Mouse (Mus musculus) forebrain, postnatal 0 days (tissue): ENCODE results near the gene Lancl1. TPM values are rescaled to one million over a fixed set of nuclear protein-coding genes. Genes with fewer than 3 reads are reported as not detected.

Experiments used
- ATAC-seq: fragments of 200-750 bp; cut with Nextera tagmentation; 2 replicates; pipeline ENCODE4 v1.8.0; 2017; ENCODE audit warnings: mild to moderate bottlenecking, moderate library complexity
- DNase-seq: peaks from one replicate; pipeline ENCODE4 v3.0.0-alpha.2; 2015
- H3K27ac ChIP-seq: fragments of 300-500 bp; sonication (generic); 2 replicates; pipeline ENCODE4 v1.5.1; 2014; ENCODE audit warnings: low read depth, mild to moderate bottlenecking, antibody characterized with exemption, low read length, moderate library complexity, mixed read lengths
- H3K27me3 ChIP-seq: fragments of 300-500 bp; sonication (generic); 2 replicates; pipeline ENCODE4 v1.6.1; 2014; ENCODE audit warnings: mild to moderate bottlenecking, low read length, mixed read lengths; ENCODE audit not compliant: insufficient read depth
- H3K36me3 ChIP-seq: fragments of 300-500 bp; sonication (generic); 2 replicates; pipeline ENCODE4 v1.6.1; 2014; ENCODE audit warnings: mild to moderate bottlenecking, moderate library complexity; ENCODE audit not compliant: insufficient read depth
- H3K4me1 ChIP-seq: fragments of 300-500 bp; sonication (generic); 2 replicates; pipeline ENCODE4 v1.6.1; 2014; ENCODE audit warnings: antibody characterized with exemption; ENCODE audit not compliant: insufficient read depth
- H3K4me2 ChIP-seq: fragments of 300-500 bp; sonication (generic); 2 replicates; pipeline ENCODE4 v1.6.1; 2014; ENCODE audit warnings: low read depth, mild to moderate bottlenecking, moderate library complexity
- H3K4me3 ChIP-seq: fragments of 300-500 bp; sonication (generic); 2 replicates; pipeline ENCODE4 v1.5.1; 2014; ENCODE audit warnings: low read depth, low read length, mixed read lengths
- H3K9ac ChIP-seq: fragments of 300-500 bp; sonication (generic); 2 replicates; pipeline ENCODE4 v1.6.1; 2014; ENCODE audit warnings: mild to moderate bottlenecking
- H3K9me3 ChIP-seq: fragments of 300-500 bp; sonication (generic); 2 replicates; pipeline ENCODE4 v1.6.1; 2016; ENCODE audit warnings: low read length
- CTCF ChIP-seq: sonication (generic); IDR thresholded peaks from 2 replicates; pipeline ENCODE4 v1.5.1; 2016; ENCODE audit warnings: antibody characterized with exemption, control low read depth, low read depth
- WGBS: fragments of 180-500 bp; shearing (Covaris S2); extraction: QIAGEN DNeasy Blood & Tissue Kit; methylation state at CpG from one replicate; pipeline ENCODE4 v1.1.7; 2014; 5-methylcytosine and 5-hydroxymethylcytosine counted together
- polyA plus RNA-seq: library from polyadenylated mRNA; unstranded; fragments of >200 nt; fragmentation: Nextera tagmentation; extraction: Ambion mirVana; gene quantifications from 2 replicates; pipeline ENCODE4 v1.2.1, GENCODE M21; 2015
- total RNA-seq: library from RNA; depleted of rRNA; stranded (reverse); fragments of >200 nt; gene quantifications from 2 replicates; pipeline ENCODE4 v1.2.3, GENCODE M21; 2014; rRNA removed

Gene Lancl1
- total and polyA plus RNA-seq, 2 experiments from 2014 or later, result 160 to 219 TPM

GRCm38 (mm10) chr1:66985129-66985698 is 53.5 kb downstream of the Lancl1 start:
- no peak overlapping the region for H3K4me2 ChIP-seq
- 77% methylated on average over 7 of the region's 7 CpGs for WGBS

GRCm38 (mm10) chr1:66980129-66980528 is 58.5 kb downstream of the Lancl1 start:
- 100% methylated on average over 1 of the region's 1 CpGs for WGBS
- no peaks in the 10 kb centered on the region for H3K27me3 ChIP-seq
- H3K4me2 ChIP-seq, result no peak overlapping the region
- no peaks in the 10 kb centered on the region for H3K4me1 ChIP-seq
- no peak for TF ChIP-seq CTCF
- ATAC-seq, result no peak
- no peak overlapping the region for H3K27ac ChIP-seq
- DNase-seq, result no peak
- H3K9me3 ChIP-seq, result no peaks in the 10 kb centered on the region
- no peaks in the 10 kb centered on the region for H3K36me3 ChIP-seq
- H3K4me3 ChIP-seq, result no peak overlapping the region
- no peak overlapping the region for H3K9ac ChIP-seq

More at GRCm38 (mm10) chr1:66985129-66985698, 53.5 kb downstream of the Lancl1 start:
- Histone ChIP-seq H3K9me3 (no peaks in the 10 kb centered on the region), H3K9ac (no peak overlapping the region), H3K4me1 (no peaks in the 10 kb centered on the region), H3K27ac (no peak overlapping the region), H3K36me3 (no peaks in the 10 kb centered on the region), H3K4me3 (no peak overlapping the region), H3K27me3 (no peaks in the 10 kb centered on the region)
- DNase-seq (no peak), ATAC-seq (no peak)
- no peak for TF ChIP-seq CTCF

- ATAC-seq (no peak), DNase-seq (no peak)
- no peaks in the 10 kb centered on the region for H3K9me3 ChIP-seq
- no peak overlapping the region for H3K4me3 ChIP-seq
- no peaks in the 10 kb centered on the region for H3K36me3 ChIP-seq
- no peak overlapping the region for H3K4me2 ChIP-seq
- no peak overlapping the region for H3K27ac ChIP-seq
- WGBS, result 92% methylated on average over 2 of the region's 2 CpGs
- TF ChIP-seq CTCF, result no peak
- H3K27me3 ChIP-seq, result no peaks in the 10 kb centered on the region
- no peaks in the 10 kb centered on the region for H3K4me1 ChIP-seq
- no peak overlapping the region for H3K9ac ChIP-seq
These were observed 63.2 kb downstream of the Lancl1 start for GRCm38 (mm10) chr1:66975456-66975855.

- Histone ChIP-seq H3K27ac (no peak overlapping the region), H3K4me1 (no peaks in the 10 kb centered on the region), H3K36me3 (no peaks in the 10 kb centered on the region), H3K4me2 (no peak overlapping the region), H3K9me3 (no peaks in the 10 kb centered on the region), H3K9ac (no peak overlapping the region), H3K27me3 (no peaks in the 10 kb centered on the region), H3K4me3 (no peak overlapping the region)
- TF ChIP-seq CTCF, result no peak
- ATAC-seq (no peak), DNase-seq (no peak)
- 83% methylated on average over 4 of the region's 4 CpGs for WGBS
These were observed 73.8 kb downstream of the Lancl1 start for GRCm38 (mm10) chr1:66964857-66965256.

GRCm38 (mm10) chr1:66960536-66961243 is 78.0 kb downstream of the Lancl1 start:
- no peak overlapping the region for H3K9ac ChIP-seq
- H3K9me3 ChIP-seq, result no peaks in the 10 kb centered on the region; the same call in 1 of the 2 replicates
- H3K4me3 ChIP-seq, result no peak overlapping the region
- no peak for ATAC-seq
- no peak overlapping the region for H3K27ac ChIP-seq
- H3K27me3 ChIP-seq, result no peaks in the 10 kb centered on the region
- no peak overlapping the region for H3K4me2 ChIP-seq
- no peak for DNase-seq
- 37% methylated on average over 8 of the region's 8 CpGs for WGBS
- no peaks in the 10 kb centered on the region for H3K4me1 ChIP-seq
- TF ChIP-seq CTCF, result no peak
- no peaks in the 10 kb centered on the region for H3K36me3 ChIP-seq

GRCm38 (mm10) chr1:66957361-66957760 is 81.3 kb downstream of the Lancl1 start:
- TF ChIP-seq CTCF, result no peak
- no peak overlapping the region for H3K4me3 ChIP-seq
- no peaks in the 10 kb centered on the region for H3K36me3 ChIP-seq
- WGBS, result 89% methylated on average over 3 of the region's 3 CpGs
- H3K9me3 ChIP-seq, result no peaks in the 10 kb centered on the region; the same call in 1 of the 2 replicates
- no peaks in the 10 kb centered on the region for H3K4me1 ChIP-seq
- ATAC-seq, result no peak
- DNase-seq, result no peak
- no peak overlapping the region for H3K4me2 ChIP-seq
- no peak overlapping the region for H3K27ac ChIP-seq
- no peaks in the 10 kb centered on the region for H3K27me3 ChIP-seq
- H3K9ac ChIP-seq, result no peak overlapping the region

- Histone ChIP-seq H3K4me3 (no peak overlapping the region), H3K27me3 (no peaks in the 10 kb centered on the region), H3K9ac (no peak overlapping the region), H3K36me3 (no peaks in the 10 kb centered on the region), H3K4me1 (no peaks in the 10 kb centered on the region), H3K4me2 (no peak overlapping the region), H3K9me3 (no peaks in the 10 kb centered on the region; the same call in 1 of the 2 replicates), H3K27ac (no peak overlapping the region)
- 79% methylated on average over 3 of the region's 3 CpGs for WGBS
- no peak for TF ChIP-seq CTCF
- no peak for DNase-seq
- ATAC-seq, result no peak
These were observed 87.6 kb downstream of the Lancl1 start for GRCm38 (mm10) chr1:66951086-66951485.

Other genes starting within 250 kb of the Lancl1 start
- 29.9 and 35.2 TPM in 2 replicates for gene Kansl1l, start 221.3 kb downstream of the Lancl1 start, total RNA-seq
- 4.6 and 7.4 TPM in 2 replicates for gene Kansl1l, start 221.3 kb downstream of the Lancl1 start, polyA plus RNA-seq
- 8.6 and 9.8 TPM in 2 replicates for gene Acadl, start 175.6 kb downstream of the Lancl1 start, total RNA-seq
- gene Acadl, start 175.6 kb downstream of the Lancl1 start, polyA plus RNA-seq, result 44.9 and 57.3 TPM in 2 replicates
- 3.0 TPM in 1 of 2 replicates, not detected in the other for gene Myl1, start 93.5 kb downstream of the Lancl1 start, total RNA-seq
- 0.33 and 0.38 TPM in 2 replicates for gene Myl1, start 93.5 kb downstream of the Lancl1 start, polyA plus RNA-seq
- 0.14 and 0.31 TPM in 2 replicates for gene Cps1, start 84.2 kb upstream of the Lancl1 start, total RNA-seq
- gene Cps1, start 84.2 kb upstream of the Lancl1 start, polyA plus RNA-seq, result 0.11 and 0.17 TPM in 2 replicates